Mouse (Mus musculus) thymus, adult 2 months (tissue): ENCODE results near the gene Fam155a.

Experiments
- CTCF ChIP-seq: fragments of 200-500 bp; IDR thresholded peaks from 2 replicates; pipeline ENCODE4 v1.5.1; 2012; ENCODE audit warnings: mild to moderate bottlenecking, control low read depth, low read length, moderate library complexity, borderline replicate concordance; ENCODE audit not compliant: control insufficient read depth, poor library complexity, insufficient read depth; ENCODE audit errors: extremely low read depth
- POLR2A ChIP-seq: fragments of 200-500 bp; IDR thresholded peaks from 2 replicates; pipeline ENCODE4 v1.6.1; 2012; ENCODE audit warnings: mild to moderate bottlenecking, low read length, control low read depth, moderate library complexity; ENCODE audit not compliant: control insufficient read depth, poor library complexity, insufficient read depth; ENCODE audit errors: extremely low read depth

- TF ChIP-seq CTCF (no peak), POLR2A (no peak)
Observed at GRCm38 (mm10) chr8:9185200-9185599, 585.8 kb downstream of the Fam155a start.
